Mouse (Mus musculus) liver, postnatal 0 days (tissue): ENCODE data around the gene Olfr215.

Experiments
- CTCF ChIP-seq: sonication (generic); IDR thresholded peaks from 2 replicates; pipeline ENCODE4 v1.5.1; 2016; ENCODE audit warnings: antibody characterized with exemption, low read depth
- EP300 ChIP-seq: IDR thresholded peaks from 2 replicates; pipeline ENCODE4 v1.6.1; 2016; ENCODE audit warnings: antibody characterized with exemption, low read depth, mild to moderate bottlenecking

DNA sequence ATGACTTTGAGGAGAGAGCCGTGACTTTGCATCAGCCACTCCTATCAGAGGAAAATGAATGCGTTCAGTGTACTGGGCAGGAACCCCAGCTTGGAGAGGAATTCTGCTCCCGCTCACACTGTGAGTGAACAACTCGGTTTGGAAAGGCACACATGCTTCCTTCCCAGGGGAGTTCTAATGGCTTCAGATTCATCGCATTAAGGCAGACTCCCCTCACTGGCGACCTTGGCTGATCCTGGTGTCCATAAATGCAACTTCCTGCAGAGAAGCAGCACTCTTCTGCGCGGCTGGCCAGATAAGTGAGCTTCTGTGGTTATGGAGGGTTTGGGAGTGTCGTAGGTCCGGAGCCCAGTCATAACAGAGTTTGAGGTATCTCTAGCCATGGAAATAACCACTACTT lies 45.8 kb upstream of the Olfr215 start:
- TF ChIP-seq CTCF (no peak), EP300 (no peak)
